Mouse (Mus musculus) C2C12 (cell line): ENCODE data around the gene Ifnar1. TPM values are rescaled to one million over a fixed set of nuclear protein-coding genes. Genes with fewer than 3 reads are reported as not detected.

Experiments used
- H3K27me3 ChIP-seq: one replicate; pipeline ENCODE4 v1.6.1; 2011; ENCODE audit not compliant: control insufficient read depth, insufficient read depth, insufficient read length
- H3K36me3 ChIP-seq: one replicate; pipeline ENCODE4 v1.6.1; 2011; ENCODE audit not compliant: control insufficient read depth, insufficient read depth
- H3K4me3 ChIP-seq: one replicate; pipeline ENCODE4 v1.5.1; 2011; ENCODE audit warnings: mild to moderate bottlenecking, control low read depth; ENCODE audit not compliant: poor library complexity, insufficient read depth, severe bottlenecking
- H3K79me2 ChIP-seq: one replicate; pipeline ENCODE4 v1.6.1; 2011; ENCODE audit not compliant: control insufficient read depth, insufficient read depth
- H3K79me3 ChIP-seq: one replicate; pipeline ENCODE4 v1.6.1; 2011; ENCODE audit warnings: low read depth, control low read depth
- H3ac ChIP-seq: one replicate; pipeline ENCODE3; 2011; ENCODE audit warnings: low read depth; ENCODE audit not compliant: control insufficient read depth, insufficient read length
- CEBPB ChIP-seq: IDR thresholded peaks from one replicate; pipeline ENCODE4 v1.6.1; 2011; ENCODE audit warnings: low read depth, mild to moderate bottlenecking, control low read depth, moderate library complexity
- CTCF ChIP-seq: IDR thresholded peaks from one replicate; pipeline ENCODE4 v1.5.1; 2011; ENCODE audit not compliant: control insufficient read depth, insufficient read depth, insufficient read length
- FOSL1 ChIP-seq: IDR thresholded peaks from one replicate; pipeline ENCODE4 v1.8.0; 2011; ENCODE audit warnings: mild to moderate bottlenecking, low read length; ENCODE audit not compliant: poor library complexity, insufficient read depth, severe bottlenecking
- MAX ChIP-seq: IDR thresholded peaks from one replicate; pipeline ENCODE4 v1.6.1; 2011; ENCODE audit warnings: mild to moderate bottlenecking, control low read depth
- MYOD1 ChIP-seq: IDR thresholded peaks from one replicate; pipeline ENCODE4 v1.6.1; 2011; ENCODE audit warnings: low read depth; ENCODE audit not compliant: control insufficient read depth, insufficient read length
- MYOG ChIP-seq: IDR thresholded peaks from one replicate; pipeline ENCODE4 v1.6.1; 2011; ENCODE audit not compliant: control insufficient read depth, insufficient read length; ENCODE audit errors: extremely low read depth
- USF1 ChIP-seq: IDR thresholded peaks from one replicate; pipeline ENCODE4 v1.6.1; 2011; ENCODE audit warnings: low read depth, mild to moderate bottlenecking, control low read depth, moderate library complexity
- polyA plus RNA-seq: library from polyadenylated mRNA; unstranded; fragments of >200 nt; fragmentation: generic; extraction: Trizol; gene quantifications from one replicate; pipeline ENCODE4 v1.2.1, GENCODE M21; 2012; ENCODE audit warnings: missing spikeins

Gene Ifnar1
- polyA plus RNA-seq, 1 experiment: 18.1 TPM

DNA sequence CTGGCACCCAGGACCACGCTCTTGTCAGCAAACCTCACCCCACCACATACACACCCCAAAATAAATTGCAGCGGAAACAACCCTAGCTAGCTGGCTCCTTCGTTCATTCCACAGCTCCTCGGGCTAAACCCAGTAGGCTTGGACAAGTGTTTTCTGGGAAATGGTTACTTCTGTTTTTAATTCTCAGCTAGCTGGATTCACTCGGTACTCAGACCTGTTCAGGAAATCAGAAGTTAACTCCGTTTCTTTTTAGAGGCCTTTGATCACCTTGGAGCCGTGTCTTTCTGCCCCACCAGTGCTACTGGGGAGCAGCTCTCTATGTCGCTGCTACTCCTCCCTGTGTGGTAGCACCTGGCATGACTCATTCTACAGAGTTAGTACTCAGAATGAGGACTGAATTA is 41.8 kb upstream of the Ifnar1 start:
- no peak overlapping the region for H3K4me3 ChIP-seq
- H3K27me3 ChIP-seq: peaks cover 19% of the 10 kb centered on the region
- no peaks in the 10 kb centered on the region for H3K36me3 ChIP-seq
- TF ChIP-seq FOSL1: no peak
- no peak for TF ChIP-seq USF1
- TF ChIP-seq MAX: no peak
- TF ChIP-seq CTCF: no peak
- no peak for TF ChIP-seq CEBPB
- H3ac ChIP-seq: no peak overlapping the region
- H3K79me3 ChIP-seq: no peaks in the 10 kb centered on the region
- H3K79me2 ChIP-seq: no peaks in the 10 kb centered on the region

- TF ChIP-seq USF1 (no peak), MAX (no peak), CEBPB (no peak), FOSL1 (no peak)
- Histone ChIP-seq H3ac (no peak overlapping the region), H3K79me2 (no peaks in the 10 kb centered on the region)
Measured at GRCm38 (mm10) chr16:91444847-91445246, 40.2 kb upstream of the Ifnar1 start.

DNA sequence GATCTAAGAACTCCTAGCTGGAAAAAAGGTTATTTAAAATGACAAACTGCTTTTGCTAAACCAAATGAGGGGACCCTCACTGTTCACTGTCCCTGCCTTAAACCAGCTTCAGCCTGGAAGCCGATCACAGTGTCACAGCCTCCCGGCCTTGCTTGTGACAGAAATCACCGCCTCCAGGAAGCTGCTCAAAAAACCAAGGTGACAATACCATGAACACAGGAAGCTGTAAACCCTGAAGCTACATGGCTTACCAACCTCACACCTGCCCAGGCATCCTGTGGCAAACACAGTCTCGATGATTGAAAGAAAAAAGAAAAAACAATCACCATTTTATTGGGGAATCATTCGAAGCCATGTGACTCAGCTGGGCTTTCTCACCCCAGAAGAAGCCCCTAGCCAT is 39.5 kb upstream of the Ifnar1 start:
- Histone ChIP-seq H3K36me3 (no peaks in the 10 kb centered on the region), H3K79me3 (no peaks in the 10 kb centered on the region), H3K79me2 (no peaks in the 10 kb centered on the region), H3ac (no peak overlapping the region), H3K27me3 (peaks cover 9% of the 10 kb centered on the region), H3K4me3 (no peak overlapping the region)
- TF ChIP-seq MYOD1 (no peak), USF1 (no peak), CTCF (no peak), MAX (no peak), FOSL1 (no peak), CEBPB (no peak), MYOG (no peak)

More at GRCm38 (mm10) chr16:91444847-91445246, 40.2 kb upstream of the Ifnar1 start:
- Histone ChIP-seq H3K79me3 (no peaks in the 10 kb centered on the region), H3K4me3 (no peak overlapping the region), H3K27me3 (peaks cover 10% of the 10 kb centered on the region), H3K36me3 (no peaks in the 10 kb centered on the region)

DNA sequence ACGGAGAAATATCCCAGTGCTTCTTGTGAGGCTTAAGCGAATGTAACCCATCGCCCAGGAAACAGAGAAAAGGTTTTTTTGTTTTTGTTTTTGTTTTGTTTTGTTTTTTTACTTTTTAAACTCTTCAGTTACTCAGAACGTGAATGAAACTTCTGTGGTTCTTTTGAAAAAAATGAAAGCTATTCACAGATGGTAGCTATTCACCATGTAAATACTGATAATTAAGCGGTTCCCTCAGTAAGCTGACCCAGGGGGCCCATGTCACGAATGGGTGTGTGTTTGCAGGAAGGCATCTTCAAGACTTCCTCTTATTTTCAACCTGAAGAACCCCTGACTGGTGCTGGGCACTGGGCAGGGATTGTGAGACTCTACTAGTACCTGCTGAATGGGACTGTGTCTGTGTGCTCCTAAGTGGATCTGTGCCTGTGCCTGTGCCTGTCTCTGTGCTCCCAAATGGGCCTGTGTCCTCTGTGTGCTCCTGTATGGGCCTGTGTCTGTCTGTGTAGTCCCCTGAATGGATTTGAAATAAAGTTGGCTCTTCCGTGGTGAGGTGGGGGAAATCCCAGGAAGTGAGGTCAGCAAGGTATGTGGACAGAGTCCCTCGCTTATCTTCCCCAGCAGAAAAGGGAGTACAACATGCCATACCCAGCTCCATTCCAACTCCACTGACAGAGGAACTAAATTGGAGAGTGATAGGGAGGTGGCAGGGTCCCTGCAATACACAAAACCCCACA is 38.1 kb upstream of the Ifnar1 start:
- H3K79me3 ChIP-seq: no peaks in the 10 kb centered on the region
- no peak for TF ChIP-seq FOSL1
- no peak for TF ChIP-seq CEBPB
- no peak for TF ChIP-seq USF1
- no peak overlapping the region for H3K4me3 ChIP-seq

GRCm38 (mm10) chr16:91447512-91447900 is 37.5 kb upstream of the Ifnar1 start:
- H3K36me3 ChIP-seq: no peaks in the 10 kb centered on the region
- TF ChIP-seq MYOG (no peak), USF1 (no peak), CTCF (no peak), MAX (no peak), MYOD1 (no peak), CEBPB (no peak), FOSL1 (no peak)

More for the DNA sequence above, 38.1 kb upstream of the Ifnar1 start:
- H3K79me2 ChIP-seq: no peaks in the 10 kb centered on the region
- H3ac ChIP-seq: no peak overlapping the region
- H3K36me3 ChIP-seq: no peaks in the 10 kb centered on the region
- peaks cover 4% of the 10 kb centered on the region for H3K27me3 ChIP-seq

DNA sequence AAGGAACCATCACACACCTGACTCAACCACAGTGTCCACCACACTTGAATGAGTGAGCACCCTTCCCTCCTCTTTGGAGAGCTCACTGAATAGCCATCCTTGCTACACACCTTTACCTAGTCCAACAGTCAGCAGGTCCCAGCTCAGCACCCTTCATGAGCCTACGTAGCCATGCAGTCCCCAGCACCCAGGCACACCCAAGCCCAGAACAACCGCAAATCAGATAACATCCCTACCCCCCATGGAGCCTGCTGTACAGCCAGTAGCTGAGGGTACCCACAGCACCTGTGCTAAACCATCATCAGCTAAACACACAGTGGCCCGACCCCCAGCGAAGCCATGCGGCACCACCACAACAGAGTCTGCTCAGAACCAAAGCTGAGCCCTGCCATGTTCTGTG is 37.0 kb upstream of the Ifnar1 start:
- Histone ChIP-seq H3K36me3 (no peaks in the 10 kb centered on the region), H3K79me3 (no peaks in the 10 kb centered on the region), H3K4me3 (no peak overlapping the region), H3K79me2 (no peaks in the 10 kb centered on the region), H3K27me3 (peaks cover under 1% of the 10 kb centered on the region), H3ac (no peak overlapping the region)
- no peak for TF ChIP-seq CEBPB
- no peak for TF ChIP-seq CTCF
- TF ChIP-seq USF1: no peak
- no peak for TF ChIP-seq MYOG
- no peak for TF ChIP-seq FOSL1
- TF ChIP-seq MAX: no peak
- no peak for TF ChIP-seq MYOD1

More at GRCm38 (mm10) chr16:91447512-91447900, 37.5 kb upstream of the Ifnar1 start:
- no peak overlapping the region for H3K4me3 ChIP-seq
- H3K79me3 ChIP-seq: no peaks in the 10 kb centered on the region
- H3K27me3 ChIP-seq: peaks cover 4% of the 10 kb centered on the region
- H3K79me2 ChIP-seq: no peaks in the 10 kb centered on the region
- H3ac ChIP-seq: no peak overlapping the region
